Mouse (Mus musculus) ovary, postnatal 36 days (tissue): Measurements from ENCODE around the gene Neurod4.
A peak's percentile ranks its signal among the peaks of the same experiment; 100 is the strongest.
"Not testable (repeated sequence)": the region's sequence is repeated elsewhere in the genome, so short reads cannot be mapped to it uniquely, and the experiment has no call there.

Source experiments
- DNase-seq: peaks from one replicate; pipeline ENCODE4 v3.0.0; 2022; ENCODE audit warnings: low spot score, mixed read lengths

Gene Neurod4

GRCm38 (mm10) chr10:130280066-130280465 is at the start of gene Neurod4:
Gene Neurod4 (minus strand): TSS chr10:130280240.
- peak; percentile 56 for DNase-seq

GRCm38 (mm10) chr10:130324243-130324642 is 44.2 kb upstream of the Neurod4 start:
- DNase-seq: no peak

- DNase-seq: no peak
Observed at GRCm38 (mm10) chr10:130322637-130323036, 42.6 kb upstream of the Neurod4 start, which contains the start of gene Tespa1. Gene Tespa1 (plus strand): TSS chr10:130322870.

GRCm38 (mm10) chr10:130322062-130322461 is 42.0 kb upstream of the Neurod4 start:
- DNase-seq: no peak

- DNase-seq: no peak
Observed at GRCm38 (mm10) chr10:130320715-130321114, 40.7 kb upstream of the Neurod4 start.

GRCm38 (mm10) chr10:130318720-130319119 is 38.7 kb upstream of the Neurod4 start:
- no peak for DNase-seq

GRCm38 (mm10) chr10:130315846-130316245 is 35.8 kb upstream of the Neurod4 start:
- DNase-seq: no peak

- no peak for DNase-seq
Observed at GRCm38 (mm10) chr10:130314110-130314829, 34.2 kb upstream of the Neurod4 start.

GRCm38 (mm10) chr10:130313531-130313930 is 33.5 kb upstream of the Neurod4 start:
- DNase-seq: no peak

- DNase-seq: no peak
Observed at GRCm38 (mm10) chr10:130311534-130312227, 31.6 kb upstream of the Neurod4 start.

- not testable (repeated sequence) for DNase-seq
Observed at GRCm38 (mm10) chr10:130304138-130304537, 24.1 kb upstream of the Neurod4 start.

- DNase-seq: not testable (repeated sequence)
Observed at GRCm38 (mm10) chr10:130298748-130299147, 18.7 kb upstream of the Neurod4 start.

- DNase-seq: no peak
Observed at GRCm38 (mm10) chr10:130293741-130294408, 13.8 kb upstream of the Neurod4 start.

- no peak for DNase-seq
Observed at GRCm38 (mm10) chr10:130288007-130288406, 8.0 kb upstream of the Neurod4 start.

- no peak for DNase-seq
Observed at GRCm38 (mm10) chr10:130287201-130287600, 7.2 kb upstream of the Neurod4 start.

- no peak for DNase-seq
Observed at GRCm38 (mm10) chr10:130281982-130282449, 2.0 kb upstream of the Neurod4 start.

- no peak for DNase-seq
Observed at GRCm38 (mm10) chr10:130276496-130276895, 3.5 kb downstream of the Neurod4 start.

- DNase-seq: no peak
Observed at GRCm38 (mm10) chr10:130275759-130276158, 4.3 kb downstream of the Neurod4 start.

GRCm38 (mm10) chr10:130263203-130263602 is 16.8 kb downstream of the Neurod4 start:
- DNase-seq: no peak

GRCm38 (mm10) chr10:130259483-130259882 is 20.6 kb downstream of the Neurod4 start:
- no peak for DNase-seq

GRCm38 (mm10) chr10:130244271-130244670 is 35.8 kb downstream of the Neurod4 start:
- no peak for DNase-seq

- no peak for DNase-seq
Observed at GRCm38 (mm10) chr10:130238318-130239209, 41.5 kb downstream of the Neurod4 start.
